Mouse (Mus musculus) intestine, embryonic 16.5 days (tissue): ENCODE results near the gene Icmt. TPM values are rescaled to one million over a fixed set of nuclear protein-coding genes. Genes with fewer than 3 reads are reported as not detected.
A peak's percentile ranks its signal among the peaks of the same experiment; 100 is the strongest.

Experiments
- ATAC-seq: fragments of 200-750 bp; cut with Nextera tagmentation; 2 replicates; pipeline ENCODE4 v1.8.0; 2017; ENCODE audit warnings: moderate TSS enrichment, moderate library complexity
- H3K27ac ChIP-seq: fragments of 300-500 bp; sonication (generic); 2 replicates; pipeline ENCODE4 v1.5.1; 2014; ENCODE audit warnings: mild to moderate bottlenecking, low read length
- H3K27me3 ChIP-seq: fragments of 300-500 bp; sonication (generic); replicated peaks from 2 replicates; pipeline ENCODE4 v1.6.1; 2014; ENCODE audit warnings: low read length, control low read depth, mixed read lengths; ENCODE audit not compliant: control insufficient read depth, insufficient read depth
- H3K36me3 ChIP-seq: fragments of 300-500 bp; sonication (generic); 2 replicates; pipeline ENCODE4 v1.6.1; 2014; ENCODE audit warnings: low read length, control low read depth; ENCODE audit not compliant: control insufficient read depth, insufficient read depth
- H3K4me1 ChIP-seq: fragments of 300-500 bp; sonication (generic); 2 replicates; pipeline ENCODE4 v1.6.1; 2014; ENCODE audit warnings: low read length, control low read depth, mixed read lengths; ENCODE audit not compliant: control insufficient read depth, insufficient read depth
- H3K4me2 ChIP-seq: fragments of 300-500 bp; sonication (generic); 2 replicates; pipeline ENCODE4 v1.6.1; 2014; ENCODE audit warnings: low read depth, low read length, control low read depth
- H3K4me3 ChIP-seq: fragments of 300-500 bp; sonication (generic); 2 replicates; pipeline ENCODE4 v1.5.1; 2014; ENCODE audit warnings: mild to moderate bottlenecking, low read length
- H3K9ac ChIP-seq: fragments of 300-500 bp; sonication (generic); 2 replicates; pipeline ENCODE4 v1.6.1; 2014; ENCODE audit warnings: low read depth, low read length
- H3K9me3 ChIP-seq: fragments of 300-500 bp; sonication (generic); 2 replicates; pipeline ENCODE4 v1.6.1; 2016; ENCODE audit warnings: low read length, control low read depth; ENCODE audit not compliant: control insufficient read depth
- WGBS: fragments of 180-500 bp; shearing (Covaris S2); extraction: QIAGEN DNeasy Blood & Tissue Kit; methylation state at CpG from one replicate; pipeline ENCODE4 v1.1.7; 2014; 5-methylcytosine and 5-hydroxymethylcytosine counted together
- polyA plus RNA-seq: library from polyadenylated mRNA; unstranded; fragments of >200 nt; fragmentation: Nextera tagmentation; extraction: Ambion mirVana; gene quantifications from 2 replicates; pipeline ENCODE4 v1.2.1, GENCODE M21; 2015

Gene Icmt
- polyA plus RNA-seq, 1 experiment from 2014 or later = 13.7 TPM

- Histone ChIP-seq H3K9ac (no peak overlapping the region), H3K36me3 (no peaks in the 10 kb centered on the region), H3K9me3 (no peaks in the 10 kb centered on the region), H3K27me3 (peaks cover 35% of the 10 kb centered on the region), H3K4me1 (peaks cover 16% of the 10 kb centered on the region), H3K4me2 (no peak overlapping the region), H3K4me3 (no peak overlapping the region), H3K27ac (0 out of 2 replicates have a peak overlapping the region, but pooled peaks have one; percentile 2)
- ATAC-seq = no peak
- WGBS = 55% methylated on average over 10 of the region's 10 CpGs
These were observed 2.7 kb upstream of the Icmt start for GRCm38 (mm10) chr4:152294188-152294929.

- Histone ChIP-seq H3K36me3 (no peaks in the 10 kb centered on the region), H3K9me3 (no peaks in the 10 kb centered on the region), H3K4me2 (no peak overlapping the region), H3K4me3 (no peak overlapping the region), H3K27me3 (peaks cover 21% of the 10 kb centered on the region), H3K9ac (0 out of 2 replicates have a peak overlapping the region, but pooled peaks have one; percentile 17), H3K27ac (no peak overlapping the region; the same call in 1 of the 2 replicates), H3K4me1 (peaks cover 12% of the 10 kb centered on the region)
- ATAC-seq = no peak
- 22% methylated on average over 4 of the region's 4 CpGs for WGBS
These were observed 1.1 kb upstream of the Icmt start for GRCm38 (mm10) chr4:152295916-152296315.

GRCm38 (mm10) chr4:152296371-152296770 lies 656 bp upstream of the Icmt start:
- Histone ChIP-seq H3K27ac (no peak overlapping the region), H3K4me1 (peaks cover 12% of the 10 kb centered on the region), H3K36me3 (no peaks in the 10 kb centered on the region), H3K9me3 (no peaks in the 10 kb centered on the region), H3K4me2 (peak overlapping the region; percentile 60), H3K9ac (peak overlapping the region; percentile 65), H3K27me3 (peaks cover 17% of the 10 kb centered on the region), H3K4me3 (peak overlapping the region; percentile 56)
- ATAC-seq = no peak
- 6% methylated on average over 8 of the region's 8 CpGs for WGBS

GRCm38 (mm10) chr4:152298836-152299235 lies 1.8 kb downstream of the Icmt start:
- Histone ChIP-seq H3K4me1 (peaks cover 12% of the 10 kb centered on the region), H3K9ac (no peak overlapping the region), H3K27me3 (no peaks in the 10 kb centered on the region), H3K9me3 (no peaks in the 10 kb centered on the region), H3K36me3 (peaks cover 4% of the 10 kb centered on the region; the same call in 1 of the 2 replicates), H3K4me2 (no peak overlapping the region), H3K27ac (no peak overlapping the region), H3K4me3 (no peak overlapping the region)
- 86% methylated on average over 14 of the region's 14 CpGs for WGBS
- ATAC-seq = no peak

- 91% methylated on average over 8 of the region's 8 CpGs for WGBS
These were observed 3.3 kb downstream of the Icmt start for GRCm38 (mm10) chr4:152300375-152300774.

DNA sequence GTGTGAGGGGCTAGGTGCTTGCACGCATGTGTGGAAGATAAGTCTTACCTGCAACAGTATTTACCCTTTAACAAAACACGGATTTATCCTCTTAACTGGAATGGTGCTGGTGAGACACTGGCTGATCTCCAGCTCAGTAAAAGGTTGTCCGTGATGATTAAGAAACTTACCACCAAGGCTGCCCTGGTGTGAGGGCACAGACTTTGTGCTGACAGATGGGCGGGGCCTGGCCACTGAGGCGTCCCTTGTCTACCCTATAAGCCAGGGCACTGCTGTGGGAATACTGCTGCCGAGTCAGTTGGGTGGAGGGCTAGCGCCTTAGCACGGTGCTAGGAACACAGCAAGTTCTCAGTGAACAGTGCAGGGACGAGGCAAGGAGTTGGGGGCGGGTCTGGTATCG lies 5.0 kb downstream of the Icmt start:
- ATAC-seq = no peak
- Histone ChIP-seq H3K4me2 (no peak overlapping the region), H3K9me3 (no peaks in the 10 kb centered on the region), H3K4me1 (peaks cover 9% of the 10 kb centered on the region), H3K36me3 (peaks cover 4% of the 10 kb centered on the region; the same call in 1 of the 2 replicates), H3K27me3 (no peaks in the 10 kb centered on the region), H3K4me3 (no peak overlapping the region), H3K9ac (no peak overlapping the region), H3K27ac (no peak overlapping the region)
- WGBS = 77% methylated on average over 11 of the region's 11 CpGs

More at GRCm38 (mm10) chr4:152300375-152300774, 3.3 kb downstream of the Icmt start:
- peaks cover 4% of the 10 kb centered on the region; the same call in 1 of the 2 replicates for H3K36me3 ChIP-seq
- H3K9me3 ChIP-seq = no peaks in the 10 kb centered on the region
- H3K27ac ChIP-seq = no peak overlapping the region
- H3K27me3 ChIP-seq = no peaks in the 10 kb centered on the region
- no peak overlapping the region for H3K4me3 ChIP-seq
- no peak overlapping the region for H3K4me2 ChIP-seq
- peaks cover 11% of the 10 kb centered on the region for H3K4me1 ChIP-seq
- ATAC-seq = no peak
- no peak overlapping the region for H3K9ac ChIP-seq

- no peak overlapping the region for H3K4me3 ChIP-seq
- no peak for ATAC-seq
- H3K36me3 ChIP-seq = peaks cover 4% of the 10 kb centered on the region; the same call in 1 of the 2 replicates
- no peak overlapping the region for H3K4me2 ChIP-seq
- no peaks in the 10 kb centered on the region for H3K9me3 ChIP-seq
- H3K27ac ChIP-seq = no peak overlapping the region
- H3K4me1 ChIP-seq = peaks cover 6% of the 10 kb centered on the region; the same call in 1 of the 2 replicates
- H3K9ac ChIP-seq = no peak overlapping the region
- WGBS = 87% methylated on average over 10 of the region's 10 CpGs
- H3K27me3 ChIP-seq = no peaks in the 10 kb centered on the region
These were observed 6.1 kb downstream of the Icmt start for GRCm38 (mm10) chr4:152303172-152303571.

DNA sequence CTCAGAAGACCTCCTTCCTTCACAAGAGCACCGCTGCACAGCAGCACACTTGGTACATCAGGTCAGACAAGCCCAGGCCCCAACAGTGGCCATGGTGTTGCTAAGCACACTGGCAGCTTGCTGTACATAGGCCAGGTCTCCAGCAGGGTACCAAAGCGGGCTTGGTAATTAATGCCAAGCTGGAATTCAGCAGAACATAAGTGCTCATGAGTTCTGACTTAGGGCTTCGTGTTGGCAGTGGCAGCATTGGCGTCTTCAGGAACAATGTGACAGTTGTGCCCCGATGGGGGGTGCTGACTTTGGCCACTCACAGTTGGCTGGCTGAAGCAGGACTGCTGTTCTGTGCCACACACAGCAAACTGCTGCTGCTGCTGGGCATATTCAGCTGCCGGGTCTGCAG lies 7.7 kb downstream of the Icmt start:
- Histone ChIP-seq H3K36me3 (peaks cover 4% of the 10 kb centered on the region; the same call in 1 of the 2 replicates), H3K9ac (no peak overlapping the region), H3K4me1 (no peaks in the 10 kb centered on the region), H3K27me3 (no peaks in the 10 kb centered on the region), H3K4me2 (no peak overlapping the region), H3K27ac (no peak overlapping the region), H3K9me3 (no peaks in the 10 kb centered on the region), H3K4me3 (no peak overlapping the region)
- ATAC-seq = no peak
- 94% methylated on average over 6 of the region's 6 CpGs for WGBS

DNA sequence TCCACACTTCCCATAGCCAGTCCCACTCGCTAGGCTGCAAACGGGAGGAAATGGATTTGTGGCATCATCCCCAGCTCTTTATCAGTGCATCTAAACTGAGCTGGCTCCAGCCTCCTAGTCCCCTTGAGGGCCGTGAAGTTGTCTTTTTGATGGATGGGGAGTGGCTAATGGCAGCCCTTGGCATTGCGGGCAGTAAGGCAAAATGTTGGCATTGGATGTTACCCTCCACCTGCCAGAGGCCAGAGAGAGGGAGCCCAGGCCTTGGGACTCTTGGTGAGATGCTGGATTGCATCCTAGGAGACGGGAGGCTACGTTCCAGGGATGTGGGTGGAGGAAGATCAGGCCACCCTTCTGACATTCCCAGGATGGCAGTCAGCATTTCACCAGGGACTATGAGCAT lies 9.0 kb downstream of the Icmt start:
- no peak for ATAC-seq
- H3K4me3 ChIP-seq = no peak overlapping the region
- no peaks in the 10 kb centered on the region for H3K9me3 ChIP-seq
- peaks cover 4% of the 10 kb centered on the region; the same call in 1 of the 2 replicates for H3K36me3 ChIP-seq
- no peak overlapping the region for H3K9ac ChIP-seq
- no peaks in the 10 kb centered on the region for H3K27me3 ChIP-seq
- 68% methylated on average over 6 of the region's 6 CpGs for WGBS
- H3K4me1 ChIP-seq = no peaks in the 10 kb centered on the region
- no peak overlapping the region for H3K4me2 ChIP-seq
- no peak overlapping the region for H3K27ac ChIP-seq
